Mouse (Mus musculus) fat pad, adult 2 months (tissue): ENCODE data around the gene Pdgfa.

Experiments
- DNase-seq: peaks from one replicate; pipeline ENCODE4 v3.0.0-alpha.2; 2011; ENCODE audit warnings: low read depth, low spot score; ENCODE audit errors: extremely low read depth

The Pdgfa gene

GRCm38 (mm10) chr5:138994786-138995720 is 2.1 kb downstream of the Pdgfa start:
- no peak for DNase-seq

GRCm38 (mm10) chr5:138994108-138994785 is 2.9 kb downstream of the Pdgfa start:
- DNase-seq: no peak

GRCm38 (mm10) chr5:138993371-138994107 is 3.6 kb downstream of the Pdgfa start:
- no peak for DNase-seq

- DNase-seq: no peak
Observed at GRCm38 (mm10) chr5:138992611-138993370, 4.4 kb downstream of the Pdgfa start.

GRCm38 (mm10) chr5:138991734-138992133 is 5.4 kb downstream of the Pdgfa start:
- DNase-seq: no peak

- no peak for DNase-seq
Observed at GRCm38 (mm10) chr5:138990659-138991380, 6.3 kb downstream of the Pdgfa start.

- DNase-seq: no peak
Observed at GRCm38 (mm10) chr5:138989567-138989966, 7.6 kb downstream of the Pdgfa start.

- DNase-seq: no peak
Observed at GRCm38 (mm10) chr5:138988764-138989163, 8.4 kb downstream of the Pdgfa start.

GRCm38 (mm10) chr5:138987994-138988393 is 9.2 kb downstream of the Pdgfa start:
- no peak for DNase-seq

- DNase-seq: no peak
Observed at GRCm38 (mm10) chr5:138981921-138982320, 15.2 kb downstream of the Pdgfa start.

- no peak for DNase-seq
Observed at GRCm38 (mm10) chr5:138980608-138981007, 16.6 kb downstream of the Pdgfa start.

- no peak for DNase-seq
Observed at GRCm38 (mm10) chr5:138979840-138980239, 17.3 kb downstream of the Pdgfa start.

- DNase-seq: no peak
Observed at GRCm38 (mm10) chr5:138977759-138978158, 19.4 kb downstream of the Pdgfa start.

- DNase-seq: no peak
Observed at GRCm38 (mm10) chr5:138974911-138975485, 22.2 kb downstream of the Pdgfa start.

GRCm38 (mm10) chr5:138973480-138973879 is 23.7 kb downstream of the Pdgfa start:
- DNase-seq: no peak

GRCm38 (mm10) chr5:138971405-138971804 is 25.8 kb downstream of the Pdgfa start:
- DNase-seq: no peak

GRCm38 (mm10) chr5:138970056-138970490 is 27.1 kb downstream of the Pdgfa start:
- no peak for DNase-seq

- no peak for DNase-seq
Observed at GRCm38 (mm10) chr5:138966033-138966724, 31.0 kb downstream of the Pdgfa start.

GRCm38 (mm10) chr5:138965590-138965989 is 31.6 kb downstream of the Pdgfa start:
- DNase-seq: no peak
